ENCODE assay signal across 15 mouse cellular contexts in the genomic region with DNA sequence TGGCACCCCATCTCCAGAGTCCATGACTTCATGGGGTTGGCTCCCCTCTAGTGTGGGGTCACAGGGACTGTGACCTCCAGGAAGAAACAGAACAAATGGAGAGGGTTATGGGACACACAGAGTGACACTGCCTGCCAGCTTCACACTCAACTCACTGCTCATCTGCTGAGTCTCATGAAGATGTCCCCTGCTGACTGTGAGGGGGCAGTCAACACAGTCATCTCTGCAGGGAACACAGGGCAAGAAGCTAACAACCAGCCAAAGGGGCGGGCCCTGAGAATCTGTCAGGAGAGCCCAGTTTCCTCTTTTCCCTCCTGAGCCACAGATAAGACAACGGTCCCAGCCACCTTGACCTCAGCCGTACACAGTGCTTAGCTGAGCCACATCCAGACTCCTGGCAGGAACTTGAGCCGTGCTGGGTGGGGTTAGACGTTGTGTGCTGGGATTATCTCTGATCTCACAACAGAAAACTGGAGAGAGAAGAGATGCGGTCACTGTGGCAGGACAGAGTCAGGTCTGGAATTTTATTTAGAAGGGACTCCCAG.
DNase-seq lines count a peak whose midpoint lies in the region; ATAC-seq and TF ChIP-seq lines count a peak whose summit lies in the region.
"Had no signal": no experiment of that assay in that cellular context is flagged by ENCODE, and none has a peak within 500 bp of the region (broad histone marks: within the 10 kb centered on the region; RNA-seq: fewer than 3 reads in every experiment).

No protein-coding gene starts in this region.

- peak overlapping the region; percentile 28 for H3K4me2 ChIP-seq in heart, embryonic 13.5 days
- H3K4me2 ChIP-seq in limb, embryonic 11.5 days (ENCODE audit: low read depth, severe bottlenecking): peak overlapping the region; percentile 21; the same call in 1 of the 2 replicates

- H3K4me3 ChIP-seq in heart, embryonic 13.5 days: no peak overlapping the region
- H3K4me3 ChIP-seq in E14TG2a.4 (replicated peaks; ENCODE audit: low read length): peak overlapping the region; percentile 70
- peak overlapping the region; percentile 47 for H3K4me3 ChIP-seq in forebrain, embryonic 10.5 days
- no peak overlapping the region for H3K4me3 ChIP-seq in limb, embryonic 11.5 days (ENCODE audit: low read depth, low read length)
- H3K4me3 ChIP-seq: myocyte had no signal

- H3K36me3 ChIP-seq in heart, embryonic 13.5 days: no peaks in the 10 kb centered on the region
- no peaks in the 10 kb centered on the region for H3K36me3 ChIP-seq in E14TG2a.4 (ENCODE audit: insufficient read depth, low read length)
- H3K36me3 ChIP-seq in forebrain, embryonic 10.5 days (replicated peaks): no peaks in the 10 kb centered on the region
- H3K36me3 ChIP-seq in limb, embryonic 11.5 days (ENCODE audit: control insufficient read depth, insufficient read depth, low read length): no peaks in the 10 kb centered on the region; the same call in 1 of the 2 replicates

- WGBS in heart, embryonic 13.5 days: under 1% methylated on average over 6 of the region's 6 CpGs
- under 1% methylated on average over 6 of the region's 6 CpGs for WGBS in forebrain, embryonic 10.5 days
- 0% methylated on average over 6 of the region's 6 CpGs for WGBS in limb, embryonic 11.5 days

- no peaks in the 10 kb centered on the region for H3K9me3 ChIP-seq in heart, embryonic 13.5 days
- no peaks in the 10 kb centered on the region for H3K9me3 ChIP-seq in E14TG2a.4 (ENCODE audit: low read length)
- no peaks in the 10 kb centered on the region for H3K9me3 ChIP-seq in forebrain, embryonic 10.5 days
- H3K9me3 ChIP-seq in limb, embryonic 11.5 days (ENCODE audit: control insufficient read depth, low read length): no peaks in the 10 kb centered on the region

- H3K27ac ChIP-seq in heart, embryonic 13.5 days (replicated peaks): no peak overlapping the region
- H3K27ac ChIP-seq in forebrain, embryonic 10.5 days: 0 out of 2 replicates have a peak overlapping the region, but pooled peaks have one; percentile 26
- H3K27ac ChIP-seq in limb, embryonic 11.5 days (replicated peaks; ENCODE audit: low read depth, low read length): no peak overlapping the region
- H3K27ac ChIP-seq: liver, embryonic 14.5 days had no signal

- DNase-seq in heart, adult 18-20 months: no peak
- DNase-seq in forebrain, embryonic 10.5 days (ENCODE audit: extremely low spot score, low spot score): no peak
- no peak for DNase-seq in limb, embryonic 11.5 days (ENCODE audit: low spot score)
- DNase-seq in c-Kit-positive CD71-positive TER-119-positive erythroid progenitor cells, embryonic 14.5 days (ENCODE audit: low spot score): no peak
- DNase-seq in lung, postnatal 14 days: no peak
- DNase-seq in cerebellum, adult 8-10 months: no peak
- DNase-seq: adrenal gland, adult 2 months; cerebellum, postnatal 36 days; gastrocnemius, postnatal 10 days; kidney, postnatal 4 days had no signal

- H3K4me1 ChIP-seq in heart, embryonic 13.5 days: peaks cover 14% of the 10 kb centered on the region
- peaks cover 32% of the 10 kb centered on the region for H3K4me1 ChIP-seq in E14TG2a.4 (replicated peaks; ENCODE audit: low read depth, low read length)
- H3K4me1 ChIP-seq in forebrain, embryonic 10.5 days: peaks cover 41% of the 10 kb centered on the region
- peaks cover 10% of the 10 kb centered on the region for H3K4me1 ChIP-seq in limb, embryonic 11.5 days (ENCODE audit: control insufficient read depth, insufficient read depth, low read length)

- no peak for ATAC-seq in heart, embryonic 13.5 days (ENCODE audit: extremely low read depth, insufficient number of reproducible peaks, low FRiP score, low TSS enrichment)
- ATAC-seq in limb, embryonic 11.5 days (ENCODE audit: insufficient number of reproducible peaks, low FRiP score, low TSS enrichment, low read depth): no peak
- ATAC-seq: CD4-positive, CD25-positive, alpha-beta regulatory T cell, adult 4 months had no signal

- peaks cover 41% of the 10 kb centered on the region for H3K27me3 ChIP-seq in heart, embryonic 13.5 days (replicated peaks)
- H3K27me3 ChIP-seq in E14TG2a.4 (ENCODE audit: insufficient read depth, low read length): peaks cover 26% of the 10 kb centered on the region
- H3K27me3 ChIP-seq in forebrain, embryonic 10.5 days (ENCODE audit: poor library complexity, severe bottlenecking): peaks cover 79% of the 10 kb centered on the region
- no peaks in the 10 kb centered on the region for H3K27me3 ChIP-seq in limb, embryonic 11.5 days (ENCODE audit: control insufficient read depth, insufficient read depth, low read length)

- TF ChIP-seq CTCF in E14TG2a.4 (conservative IDR thresholded peaks at IDR 0.05; ENCODE audit: low read length): no peak

- no peak overlapping the region for H3K9ac ChIP-seq in heart, embryonic 13.5 days
- no peak overlapping the region for H3K9ac ChIP-seq in limb, embryonic 11.5 days (ENCODE audit: low read length)
- H3K9ac ChIP-seq: liver, embryonic 14.5 days had no signal

Comparison
In these comparisons a context has a peak if more than half of its experiments do, and no peak if none do; other contexts are left out.
1. H3K4me3 ChIP-seq: peak in E14TG2a.4 (single experiment) and forebrain, embryonic 10.5 days (single experiment); none in heart, embryonic 13.5 days (single experiment) and limb, embryonic 11.5 days (single experiment).